Mouse (Mus musculus) cortical plate, adult 2 months (tissue): ENCODE data around the gene Pde5a.

Source experiments
- CTCF ChIP-seq: fragments of 200-500 bp; IDR thresholded peaks from 2 replicates; pipeline ENCODE4 v1.5.1; 2011; ENCODE audit warnings: mild to moderate bottlenecking, control low read depth, low read length; ENCODE audit not compliant: insufficient read depth; ENCODE audit errors: extremely low read depth
- POLR2A ChIP-seq: fragments of 200-500 bp; IDR thresholded peaks from 2 replicates; pipeline ENCODE4 v1.6.1; 2011; ENCODE audit warnings: mild to moderate bottlenecking, low read length, control low read depth; ENCODE audit not compliant: insufficient read depth; ENCODE audit errors: extremely low read depth

GRCm38 (mm10) chr3:122828270-122829058 lies 99.7 kb downstream of the Pde5a start:
- TF ChIP-seq POLR2A (no peak), CTCF (no peak)
